Mouse (Mus musculus) heart, postnatal 0 days (tissue): Measurements from ENCODE around the gene Akr1d1.

Experiments used
- CTCF ChIP-seq: IDR thresholded peaks from 2 replicates; pipeline ENCODE4 v1.5.1; 2016; ENCODE audit warnings: antibody characterized with exemption, control low read depth, low read depth
- EP300 ChIP-seq: IDR thresholded peaks from 2 replicates; pipeline ENCODE4 v1.6.1; 2016; ENCODE audit warnings: antibody characterized with exemption, low read depth

DNA sequence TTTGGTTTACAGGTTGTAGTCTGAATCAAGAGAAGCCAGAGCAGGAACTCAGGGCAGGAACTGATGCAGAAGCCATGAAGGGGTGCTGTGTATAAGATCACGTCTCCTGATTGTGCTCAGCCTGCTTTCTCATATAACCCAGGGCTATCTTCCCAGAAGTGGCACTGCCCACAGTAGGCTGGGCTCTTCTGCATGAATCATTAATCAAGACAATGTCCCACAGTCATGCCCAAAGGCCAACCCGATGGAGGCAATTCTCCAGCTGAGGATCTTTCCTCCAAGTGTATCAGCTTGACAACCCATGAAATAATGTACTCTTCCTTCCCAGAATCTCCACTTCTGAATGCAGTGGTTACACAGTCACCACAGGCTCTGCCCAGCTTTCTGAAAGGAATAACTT is 24.4 kb upstream of the Akr1d1 start:
- TF ChIP-seq CTCF (no peak), EP300 (no peak)
